18 mouse cellular contexts compared by ENCODE assay signal in the genomic region with DNA sequence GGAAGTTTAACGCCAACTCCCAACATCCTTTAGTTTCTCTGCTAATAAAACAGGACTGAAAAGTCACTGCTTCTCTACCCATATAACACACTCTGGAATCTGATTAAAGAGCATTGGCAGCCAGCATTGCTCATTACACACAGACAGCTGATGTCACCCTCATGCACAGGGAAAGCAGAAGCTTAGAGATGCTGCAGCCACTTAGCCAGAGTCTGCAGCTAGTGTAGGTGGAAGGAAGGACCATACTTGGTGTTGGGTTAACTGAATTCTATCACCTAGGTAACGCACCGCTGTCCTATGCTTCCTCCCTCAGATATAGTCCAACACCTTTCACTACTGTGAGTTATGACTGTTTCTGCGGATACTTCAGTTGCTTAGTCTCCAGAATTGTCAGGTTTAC.
A peak's percentile ranks its signal among the peaks of the same experiment; 100 is the strongest.
DNase-seq lines count a peak whose midpoint lies in the region; ATAC-seq and TF ChIP-seq lines count a peak whose summit lies in the region.
"Had no signal": no experiment of that assay in that cellular context is flagged by ENCODE, and none has a peak within 500 bp of the region (broad histone marks: within the 10 kb centered on the region; RNA-seq: fewer than 3 reads in every experiment).

No protein-coding gene starts in this region.

- H3K9ac ChIP-seq in midbrain, embryonic 15.5 days, result no peak overlapping the region
- H3K9ac ChIP-seq: embryonic facial prominence, embryonic 12.5 days; forebrain, embryonic 15.5 days; liver, embryonic 13.5 days had no signal

- no peak for TF ChIP-seq CTCF in gastrocnemius, adult 2 months (IDR thresholded peaks at IDR 0.05)

- no peak overlapping the region for H3K4me2 ChIP-seq in midbrain, embryonic 15.5 days
- H3K4me2 ChIP-seq: forebrain, embryonic 15.5 days; heart, embryonic 11.5 days had no signal

- intact Hi-C loops in gastrocnemius, adult 2 months (cut with DNase I), result no loop called here
- intact Hi-C loops in gastrocnemius, postnatal 36 days (cut with DNase I), result no loop called here

- ATAC-seq in midbrain, embryonic 15.5 days (replicated peaks), result peak; percentile 60
- ATAC-seq: forebrain, embryonic 15.5 days had no signal

- H3K4me1 ChIP-seq in midbrain, embryonic 15.5 days, result peaks cover 32% of the 10 kb centered on the region
- H3K4me1 ChIP-seq: liver, embryonic 13.5 days; megakaryocyte, embryonic 14.5 days had no signal

- 90% methylated on average over 4 of the region's 4 CpGs for WGBS in midbrain, embryonic 15.5 days

- no peaks in the 10 kb centered on the region for H3K36me3 ChIP-seq in midbrain, embryonic 15.5 days (replicated peaks)
- H3K36me3 ChIP-seq: embryonic facial prominence, embryonic 12.5 days; forebrain, embryonic 15.5 days; liver, embryonic 13.5 days had no signal

- H3K9me3 ChIP-seq in midbrain, embryonic 15.5 days, result no peaks in the 10 kb centered on the region
- H3K9me3 ChIP-seq: embryonic facial prominence, embryonic 12.5 days; forebrain, embryonic 15.5 days; liver, embryonic 13.5 days; megakaryocyte, embryonic 14.5 days had no signal

- H3K27ac ChIP-seq in gastrocnemius, adult 2 months, result peak overlapping the region; percentile 21; the same call in 1 of the 2 replicates
- no peak overlapping the region for H3K27ac ChIP-seq in midbrain, embryonic 15.5 days
- H3K27ac ChIP-seq: forebrain, embryonic 15.5 days; layer of hippocampus, adult 2 months; liver, embryonic 13.5 days; stomach, postnatal 0 days had no signal

- DNase-seq in gastrocnemius, adult 2 months, result no peak
- no peak for DNase-seq in gastrocnemius, postnatal 36 days
- peak; percentile 2 for DNase-seq in spleen, adult 12 weeks (ENCODE audit: low spot score)
- no peak for DNase-seq in spleen, adult 18-20 months
- DNase-seq in c-Kit-positive CD71-positive TER-119-positive erythroid progenitor cells, embryonic 14.5 days (ENCODE audit: low spot score), result no peak
- DNase-seq in kidney, postnatal 10 days, result no peak
- DNase-seq in Muller cell, postnatal 12 days (ENCODE audit: inconsistent ontology term), result no peak
- DNase-seq: cerebellum, adult 2 months; kidney, adult 8-10 months; liver, embryonic 13.5 days; thymus, postnatal 14 days had no signal

- H3K4me3 ChIP-seq in gastrocnemius, adult 2 months, result no peak overlapping the region
- no peak overlapping the region for H3K4me3 ChIP-seq in midbrain, embryonic 15.5 days
- H3K4me3 ChIP-seq: embryonic facial prominence, embryonic 12.5 days; forebrain, embryonic 15.5 days; layer of hippocampus, adult 2 months; liver, embryonic 13.5 days; megakaryocyte, embryonic 14.5 days had no signal

- H3K27me3 ChIP-seq in midbrain, embryonic 15.5 days (replicated peaks), result no peaks in the 10 kb centered on the region
- H3K27me3 ChIP-seq: embryonic facial prominence, embryonic 12.5 days; liver, embryonic 13.5 days; megakaryocyte, embryonic 14.5 days had no signal
